Mouse (Mus musculus) liver, adult 2 months (tissue): ENCODE data around the gene Kansl1.

Experiments used
- CTCF ChIP-seq: fragments of 200-500 bp; IDR thresholded peaks from 2 replicates; pipeline ENCODE4 v1.5.1; 2011; ENCODE audit warnings: low read depth, low read length, control low read depth
- POLR2A ChIP-seq: fragments of 200-500 bp; IDR thresholded peaks from 2 replicates; pipeline ENCODE4 v1.6.1; 2011; ENCODE audit warnings: low read length, control low read depth; ENCODE audit not compliant: insufficient read depth; ENCODE audit errors: extremely low read depth

- TF ChIP-seq CTCF, result no peak
- TF ChIP-seq POLR2A, result no peak
Measured at GRCm38 (mm10) chr11:104435753-104436152, 32.9 kb downstream of the Kansl1 start.
